Mouse (Mus musculus): ENCODE measurements at regions not wholly inside any gene's neighbourhood (a gene's known extent, or its start where the extent isn't known, plus 50 kb on each side); places are given as distances from the start of the nearest gene placed in this dataset.

GRCm38 (mm10) chr1:77748483-77749465 is 233.9 kb upstream of the Epha4 start:
- TF ChIP-seq CTCF (IDR thresholded peaks at IDR 0.05; ENCODE audit: low read depth), result no peak
- TF ChIP-seq EP300 (IDR thresholded peaks at IDR 0.05; ENCODE audit: low read depth), result no peak

Measured in liver, embryonic 14.5 days (tissue).